Mouse (Mus musculus) midbrain, embryonic 15.5 days (tissue): ENCODE results near the gene Sos1. TPM values are rescaled to one million over a fixed set of nuclear protein-coding genes. Genes with fewer than 3 reads are reported as not detected.
"Not testable (repeated sequence)": the region's sequence is repeated elsewhere in the genome, so short reads cannot be mapped to it uniquely, and the experiment has no call there.

Experiments used
- ATAC-seq: fragments of 200-750 bp; cut with Nextera tagmentation; replicated peaks from 2 replicates; pipeline ENCODE4 v1.8.0; 2017; ENCODE audit warnings: moderate TSS enrichment
- H3K27ac ChIP-seq: fragments of 300-500 bp; sonication (generic); 2 replicates; pipeline ENCODE4 v1.5.1; 2015; ENCODE audit warnings: mild to moderate bottlenecking, inconsistent platforms
- H3K27me3 ChIP-seq: fragments of 300-500 bp; sonication (generic); replicated peaks from 2 replicates; pipeline ENCODE4 v1.6.1; 2015; ENCODE audit warnings: inconsistent platforms
- H3K36me3 ChIP-seq: fragments of 300-500 bp; sonication (generic); replicated peaks from 2 replicates; pipeline ENCODE4 v1.6.1; 2015; ENCODE audit warnings: inconsistent platforms
- H3K4me1 ChIP-seq: fragments of 300-500 bp; sonication (generic); 2 replicates; pipeline ENCODE4 v1.6.1; 2015; ENCODE audit warnings: inconsistent platforms
- H3K4me2 ChIP-seq: fragments of 300-500 bp; sonication (generic); 2 replicates; pipeline ENCODE4 v1.6.1; 2015; ENCODE audit warnings: inconsistent platforms, mild to moderate bottlenecking, moderate library complexity
- H3K4me3 ChIP-seq: fragments of 300-500 bp; sonication (generic); 2 replicates; pipeline ENCODE4 v1.5.1; 2015; ENCODE audit warnings: mild to moderate bottlenecking, inconsistent platforms
- H3K9ac ChIP-seq: fragments of 300-500 bp; sonication (generic); 2 replicates; pipeline ENCODE4 v1.6.1; 2015; ENCODE audit warnings: mild to moderate bottlenecking, inconsistent platforms
- H3K9me3 ChIP-seq: fragments of 300-500 bp; sonication (generic); 2 replicates; pipeline ENCODE4 v1.6.1; 2016; ENCODE audit warnings: inconsistent platforms
- WGBS: fragments of 180-500 bp; shearing (Covaris S2); methylation state at CpG from one replicate; pipeline ENCODE4 v1.1.7; 2015; ENCODE audit warnings: mixed read lengths; 5-methylcytosine and 5-hydroxymethylcytosine counted together
- polyA plus RNA-seq: library from polyadenylated mRNA; unstranded; fragments of >200 nt; fragmentation: Nextera tagmentation; extraction: Ambion mirVana; gene quantifications from 2 replicates; pipeline ENCODE4 v1.2.1, GENCODE M21; 2015

Sos1 gene
- polyA plus RNA-seq, 1 experiment from 2014 or later: 8.8 TPM

GRCm38 (mm10) chr17:80490166-80490565 is 9.9 kb upstream of the Sos1 start:
- no peak for ATAC-seq
- H3K27me3 ChIP-seq: no peaks in the 10 kb centered on the region
- no peak overlapping the region for H3K27ac ChIP-seq
- no peaks in the 10 kb centered on the region for H3K9me3 ChIP-seq
- H3K9ac ChIP-seq: no peak overlapping the region
- H3K4me1 ChIP-seq: no peaks in the 10 kb centered on the region
- WGBS: 58% methylated on average over 5 of the region's 5 CpGs
- H3K4me2 ChIP-seq: no peak overlapping the region
- H3K36me3 ChIP-seq: no peaks in the 10 kb centered on the region
- H3K4me3 ChIP-seq: no peak overlapping the region

- H3K4me3 ChIP-seq: no peak overlapping the region
- no peak overlapping the region for H3K9ac ChIP-seq
- 85% methylated on average over 3 of the region's 3 CpGs for WGBS
- H3K9me3 ChIP-seq: no peaks in the 10 kb centered on the region
- H3K4me2 ChIP-seq: no peak overlapping the region
- no peaks in the 10 kb centered on the region for H3K36me3 ChIP-seq
- H3K4me1 ChIP-seq: no peaks in the 10 kb centered on the region
- ATAC-seq: no peak
- no peaks in the 10 kb centered on the region for H3K27me3 ChIP-seq
- no peak overlapping the region for H3K27ac ChIP-seq
Observed at GRCm38 (mm10) chr17:80488918-80489317, 8.7 kb upstream of the Sos1 start.

- no peak for ATAC-seq
- WGBS: 90% methylated on average over 5 of the region's 5 CpGs
- Histone ChIP-seq H3K9me3 (no peaks in the 10 kb centered on the region), H3K36me3 (no peaks in the 10 kb centered on the region), H3K4me2 (no peak overlapping the region), H3K27me3 (no peaks in the 10 kb centered on the region), H3K4me1 (peaks cover 22% of the 10 kb centered on the region), H3K27ac (no peak overlapping the region), H3K9ac (no peak overlapping the region), H3K4me3 (no peak overlapping the region)
Observed at GRCm38 (mm10) chr17:80485160-80485559, 4.9 kb upstream of the Sos1 start.

- Histone ChIP-seq H3K9ac (peak overlapping the region; percentile 97; the same call in 1 of the 2 replicates), H3K9me3 (no peaks in the 10 kb centered on the region), H3K4me1 (peaks cover 40% of the 10 kb centered on the region), H3K4me3 (peak overlapping the region; percentile 91), H3K27me3 (no peaks in the 10 kb centered on the region), H3K27ac (peak overlapping the region; percentile 96), H3K4me2 (peak overlapping the region; percentile 60), H3K36me3 (no peaks in the 10 kb centered on the region)
- 27% methylated on average over 7 of the region's 7 CpGs for WGBS
- peak; percentile 4; the same call in 1 of the 2 replicates for ATAC-seq
Observed at GRCm38 (mm10) chr17:80480855-80481224, 587 bp upstream of the Sos1 start.

- peaks cover 40% of the 10 kb centered on the region for H3K4me1 ChIP-seq
- peak overlapping the region; percentile 91 for H3K4me3 ChIP-seq
- 0% methylated on average over 60 of the region's 71 CpGs for WGBS
- H3K9me3 ChIP-seq: no peaks in the 10 kb centered on the region
- H3K36me3 ChIP-seq: no peaks in the 10 kb centered on the region
- peak overlapping the region; percentile 60 for H3K4me2 ChIP-seq
- peak overlapping the region; percentile 97 for H3K9ac ChIP-seq
- peak; percentile 49 for ATAC-seq
- H3K27me3 ChIP-seq: no peaks in the 10 kb centered on the region
- peak overlapping the region; percentile 96 for H3K27ac ChIP-seq
Observed at GRCm38 (mm10) chr17:80479295-80480030, 790 bp downstream of the Sos1 start.

- H3K9me3 ChIP-seq: no peaks in the 10 kb centered on the region
- no peak overlapping the region for H3K4me3 ChIP-seq
- no peak overlapping the region; the same call in 1 of the 2 replicates for H3K4me2 ChIP-seq
Observed at GRCm38 (mm10) chr17:80477679-80478078, 2.6 kb downstream of the Sos1 start.

GRCm38 (mm10) chr17:80476496-80476895 is 3.8 kb downstream of the Sos1 start:
- Histone ChIP-seq H3K4me1 (peaks cover 35% of the 10 kb centered on the region), H3K9me3 (no peaks in the 10 kb centered on the region), H3K4me2 (no peak overlapping the region), H3K27me3 (no peaks in the 10 kb centered on the region), H3K9ac (no peak overlapping the region), H3K27ac (no peak overlapping the region), H3K4me3 (no peak overlapping the region), H3K36me3 (no peaks in the 10 kb centered on the region)
- no peak for ATAC-seq
- WGBS: 94% methylated on average over 4 of the region's 4 CpGs

More at GRCm38 (mm10) chr17:80477679-80478078, 2.6 kb downstream of the Sos1 start:
- WGBS: 91% methylated on average over 2 of the region's 2 CpGs
- H3K4me1 ChIP-seq: peaks cover 40% of the 10 kb centered on the region
- H3K9ac ChIP-seq: no peak overlapping the region
- no peak for ATAC-seq
- H3K27me3 ChIP-seq: no peaks in the 10 kb centered on the region
- no peak overlapping the region for H3K27ac ChIP-seq
- H3K36me3 ChIP-seq: no peaks in the 10 kb centered on the region

GRCm38 (mm10) chr17:80471056-80471802 is 9.0 kb downstream of the Sos1 start:
- H3K27me3 ChIP-seq: no peaks in the 10 kb centered on the region
- peak; percentile 51; the same call in 1 of the 2 replicates for ATAC-seq

GRCm38 (mm10) chr17:80468417-80468894 is 11.8 kb downstream of the Sos1 start:
- H3K27ac ChIP-seq, H3K27me3 ChIP-seq, H3K36me3 ChIP-seq, H3K4me3 ChIP-seq, H3K9me3 ChIP-seq, H3K4me2 ChIP-seq, H3K9ac ChIP-seq, ATAC-seq: not testable (repeated sequence)
- peaks cover 14% of the 10 kb centered on the region for H3K4me1 ChIP-seq
- WGBS: 48% methylated on average over 3 of the region's 3 CpGs

More at GRCm38 (mm10) chr17:80471056-80471802, 9.0 kb downstream of the Sos1 start:
- 27% methylated on average over 8 of the region's 8 CpGs for WGBS
- no peak overlapping the region for H3K4me2 ChIP-seq
- no peak overlapping the region for H3K27ac ChIP-seq
- H3K4me1 ChIP-seq: peaks cover 12% of the 10 kb centered on the region
- no peak overlapping the region for H3K4me3 ChIP-seq
- H3K9ac ChIP-seq: no peak overlapping the region
- H3K36me3 ChIP-seq: no peaks in the 10 kb centered on the region
- no peaks in the 10 kb centered on the region for H3K9me3 ChIP-seq

- no peak overlapping the region for H3K9ac ChIP-seq
- H3K36me3 ChIP-seq: no peaks in the 10 kb centered on the region
- no peak overlapping the region for H3K4me3 ChIP-seq
- H3K4me1 ChIP-seq: peaks cover 12% of the 10 kb centered on the region; the same call in 1 of the 2 replicates
- WGBS: 56% methylated on average over 5 of the region's 5 CpGs
- H3K9me3 ChIP-seq: no peaks in the 10 kb centered on the region
- no peak overlapping the region for H3K4me2 ChIP-seq
- no peak for ATAC-seq
- H3K27ac ChIP-seq: no peak overlapping the region
- no peaks in the 10 kb centered on the region for H3K27me3 ChIP-seq
Observed at GRCm38 (mm10) chr17:80460258-80460657, 20.0 kb downstream of the Sos1 start.

- H3K4me2 ChIP-seq: no peak overlapping the region
- 32% methylated on average over 2 of the region's 2 CpGs for WGBS
- peaks cover 5% of the 10 kb centered on the region; the same call in 1 of the 2 replicates for H3K4me1 ChIP-seq
- no peak overlapping the region for H3K4me3 ChIP-seq
- no peak overlapping the region for H3K27ac ChIP-seq
- H3K9me3 ChIP-seq: no peaks in the 10 kb centered on the region
- no peaks in the 10 kb centered on the region; the same call in 1 of the 2 replicates for H3K36me3 ChIP-seq
- no peak for ATAC-seq
- H3K9ac ChIP-seq: no peak overlapping the region
- no peaks in the 10 kb centered on the region for H3K27me3 ChIP-seq
Observed at GRCm38 (mm10) chr17:80455648-80456047, 24.6 kb downstream of the Sos1 start.

GRCm38 (mm10) chr17:80450426-80451030 is 29.7 kb downstream of the Sos1 start:
- H3K9ac ChIP-seq: no peak overlapping the region
- no peaks in the 10 kb centered on the region for H3K9me3 ChIP-seq
- H3K27me3 ChIP-seq: no peaks in the 10 kb centered on the region
- ATAC-seq: no peak
- H3K36me3 ChIP-seq: peaks cover 15% of the 10 kb centered on the region
- no peak overlapping the region for H3K4me3 ChIP-seq
- H3K27ac ChIP-seq: no peak overlapping the region
- no peaks in the 10 kb centered on the region for H3K4me1 ChIP-seq
- 39% methylated on average over 3 of the region's 3 CpGs for WGBS
- no peak overlapping the region for H3K4me2 ChIP-seq
